Mouse (Mus musculus) brain, adult 2 months (tissue): ENCODE results near the gene Bricd5.
A peak's percentile ranks its signal among the peaks of the same experiment; 100 is the strongest.

Experiments
- DNase-seq: peaks from one replicate; pipeline ENCODE4 v3.0.0; 2011; ENCODE audit warnings: low read depth, low spot score

The Bricd5 gene

DNA sequence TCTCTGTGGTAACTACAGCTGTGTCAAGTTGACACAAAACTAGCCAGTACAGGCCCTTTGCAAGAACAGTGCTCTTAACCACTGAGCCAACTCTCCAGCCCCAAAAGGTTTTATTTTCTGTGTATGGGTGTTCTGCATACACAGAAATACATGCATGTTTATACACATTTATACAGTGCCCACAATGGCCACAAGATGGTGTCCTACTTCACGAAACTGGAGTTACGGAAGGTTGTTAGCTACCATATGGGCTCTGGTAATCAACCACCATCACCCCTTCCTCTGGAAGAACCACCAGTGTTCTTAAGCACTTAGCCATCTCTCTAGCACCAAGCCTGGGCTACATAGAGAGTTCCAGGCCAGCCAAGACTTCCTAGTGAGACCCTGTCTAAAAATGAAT lies 12.1 kb upstream of the Bricd5 start:
- peak; percentile 59 for DNase-seq

DNA sequence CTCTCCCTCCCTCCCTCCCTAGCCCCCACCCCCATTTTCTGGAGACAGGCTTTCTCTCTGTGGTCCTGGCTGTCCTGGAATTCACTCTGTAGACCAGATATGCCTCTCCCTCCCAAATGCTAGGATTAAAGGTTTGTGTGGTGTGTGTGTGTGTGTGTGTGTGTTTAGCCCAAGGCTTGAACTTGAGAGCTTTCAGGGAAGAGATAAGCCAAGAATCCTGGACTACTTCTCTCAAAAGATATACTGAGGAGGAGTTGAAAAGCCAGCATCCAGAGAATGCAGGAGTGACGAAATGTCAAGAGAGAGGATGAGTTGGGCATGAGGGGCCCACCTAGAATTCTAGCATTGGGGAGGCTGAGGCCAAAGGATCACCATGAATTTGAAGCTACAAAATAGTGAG lies 10.8 kb upstream of the Bricd5 start:
- DNase-seq = no peak

DNA sequence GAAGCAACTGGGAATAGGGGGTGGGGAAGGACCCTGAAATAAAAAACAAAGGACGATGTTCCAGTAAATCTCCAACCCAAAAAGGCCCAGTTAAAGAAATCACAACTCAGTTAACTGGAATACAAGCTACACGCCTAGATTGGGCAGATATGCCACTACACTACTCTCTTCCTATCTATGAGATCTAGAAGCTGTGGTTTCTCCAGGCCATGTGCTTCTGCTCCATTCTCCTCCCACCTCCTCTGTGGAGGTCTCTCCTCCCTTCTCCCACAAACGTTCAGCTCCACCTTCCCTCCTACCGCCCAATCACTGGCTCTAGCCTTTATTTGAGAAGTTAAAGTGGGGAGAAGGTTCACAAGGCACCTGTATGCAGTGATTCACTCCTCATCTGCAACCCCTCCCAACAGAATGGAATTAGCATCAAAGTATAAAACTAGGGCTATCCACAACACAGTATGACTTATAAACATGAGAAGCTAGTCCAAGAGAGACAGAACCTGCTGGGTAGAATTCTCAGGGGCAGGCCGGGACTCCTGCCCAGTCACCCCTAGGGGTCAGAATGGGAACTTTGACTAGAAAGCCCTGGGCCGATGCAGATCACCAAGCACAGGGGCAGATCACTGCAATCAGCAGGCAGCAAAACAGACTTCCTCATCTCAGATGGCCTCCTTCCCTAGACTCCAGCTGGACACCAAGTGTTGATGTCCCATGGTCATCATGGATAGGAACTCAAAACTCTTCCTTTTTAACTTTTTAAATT lies 10.1 kb upstream of the Bricd5 start:
- peak; percentile 37 for DNase-seq

DNA sequence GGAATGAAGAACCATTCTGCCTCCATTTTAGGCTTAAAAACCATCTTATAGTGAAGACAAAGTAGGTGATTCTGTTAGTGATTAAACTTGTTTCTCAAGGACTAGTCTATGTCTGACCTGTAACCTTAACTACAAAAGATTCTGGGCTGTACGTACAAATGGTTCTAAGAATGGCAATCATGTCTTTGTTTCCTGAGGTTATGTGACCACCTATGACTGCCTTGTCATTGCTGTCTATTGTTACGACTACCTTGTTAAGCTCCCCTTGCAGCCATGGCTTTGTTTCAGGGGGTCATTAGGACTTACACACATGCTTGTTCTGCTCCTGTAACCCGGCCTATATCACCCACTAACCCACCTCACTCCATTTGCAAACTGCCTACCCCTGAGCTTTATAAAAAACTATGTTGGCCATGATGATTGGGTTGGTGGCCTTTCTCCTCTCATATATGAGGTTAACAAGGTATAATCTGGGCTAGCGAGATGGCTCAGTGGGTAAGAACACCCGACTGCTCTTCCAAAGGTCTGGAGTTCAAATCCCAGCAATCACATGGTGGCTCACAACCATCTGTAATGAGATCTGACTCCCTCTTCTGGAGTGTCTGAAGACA lies 4.9 kb upstream of the Bricd5 start:
- no peak for DNase-seq

DNA sequence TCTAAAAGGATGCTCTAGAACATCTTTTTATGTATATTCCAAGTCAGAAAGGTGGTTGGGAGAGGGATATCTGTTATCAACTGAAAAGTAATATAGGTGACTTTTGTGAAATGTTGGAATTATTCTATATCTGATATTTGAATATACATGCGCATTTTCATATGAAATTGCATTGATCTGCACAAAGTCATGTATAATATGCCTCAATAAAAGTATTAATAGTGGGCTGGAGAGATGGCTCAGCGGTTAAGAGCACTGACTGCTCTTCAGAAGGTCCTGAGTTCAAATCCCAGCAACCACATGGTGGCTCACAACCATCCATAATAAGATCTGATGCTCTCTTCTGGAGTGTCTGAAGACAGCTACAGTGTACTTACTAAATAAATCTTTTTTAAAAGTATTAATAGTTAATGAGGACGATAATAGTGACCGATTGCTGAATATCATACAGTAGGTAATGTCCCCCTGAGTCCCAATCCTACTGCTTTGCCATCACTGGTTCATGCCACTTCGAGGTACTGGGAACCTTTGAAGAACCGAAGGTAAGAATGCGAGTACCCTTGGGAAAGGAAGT lies 4.3 kb upstream of the Bricd5 start:
- DNase-seq = no peak

DNA sequence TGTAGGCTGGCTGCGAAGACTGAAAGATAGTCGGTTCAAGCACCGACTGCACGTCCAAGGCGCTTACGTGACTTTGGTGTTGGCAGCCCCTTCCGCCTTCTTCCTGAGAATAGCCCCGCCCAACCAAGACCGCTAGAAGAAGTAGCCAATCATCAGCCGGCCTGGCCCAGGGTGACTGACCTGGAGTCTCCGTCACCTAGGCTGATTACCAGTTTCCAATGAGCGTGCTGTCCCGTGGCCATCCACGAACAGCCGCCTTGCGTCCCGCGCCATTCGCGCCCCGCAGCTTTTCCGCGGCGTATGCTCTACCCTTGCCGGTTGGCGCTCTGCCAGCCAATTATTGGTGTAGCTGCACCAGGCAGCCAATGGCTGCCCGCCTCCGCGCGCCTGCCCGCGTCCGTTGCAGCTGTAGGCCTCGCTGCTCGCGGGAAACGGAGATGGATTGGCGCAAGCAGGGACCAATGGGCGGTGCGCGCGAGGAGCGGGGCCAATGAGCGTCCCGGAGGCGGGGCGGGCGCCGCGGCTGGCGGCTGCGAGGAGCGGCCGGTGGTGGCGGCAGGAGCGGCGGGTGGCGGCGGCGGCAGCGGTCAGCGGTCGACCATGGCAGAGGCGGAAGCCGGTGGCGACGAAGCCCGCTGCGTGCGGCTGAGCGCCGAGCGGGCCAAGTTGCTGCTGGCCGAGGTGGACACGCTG lies 3.6 kb upstream of the Bricd5 start, which contains the start of the genes E4f1 and Pgp:
E4f1 (minus strand) TSS at position 404 of the 693 bp plus-strand sequence.
Pgp (plus strand) TSS at position 483 of the 693 bp plus-strand sequence.
- peak; percentile 100 for DNase-seq

DNA sequence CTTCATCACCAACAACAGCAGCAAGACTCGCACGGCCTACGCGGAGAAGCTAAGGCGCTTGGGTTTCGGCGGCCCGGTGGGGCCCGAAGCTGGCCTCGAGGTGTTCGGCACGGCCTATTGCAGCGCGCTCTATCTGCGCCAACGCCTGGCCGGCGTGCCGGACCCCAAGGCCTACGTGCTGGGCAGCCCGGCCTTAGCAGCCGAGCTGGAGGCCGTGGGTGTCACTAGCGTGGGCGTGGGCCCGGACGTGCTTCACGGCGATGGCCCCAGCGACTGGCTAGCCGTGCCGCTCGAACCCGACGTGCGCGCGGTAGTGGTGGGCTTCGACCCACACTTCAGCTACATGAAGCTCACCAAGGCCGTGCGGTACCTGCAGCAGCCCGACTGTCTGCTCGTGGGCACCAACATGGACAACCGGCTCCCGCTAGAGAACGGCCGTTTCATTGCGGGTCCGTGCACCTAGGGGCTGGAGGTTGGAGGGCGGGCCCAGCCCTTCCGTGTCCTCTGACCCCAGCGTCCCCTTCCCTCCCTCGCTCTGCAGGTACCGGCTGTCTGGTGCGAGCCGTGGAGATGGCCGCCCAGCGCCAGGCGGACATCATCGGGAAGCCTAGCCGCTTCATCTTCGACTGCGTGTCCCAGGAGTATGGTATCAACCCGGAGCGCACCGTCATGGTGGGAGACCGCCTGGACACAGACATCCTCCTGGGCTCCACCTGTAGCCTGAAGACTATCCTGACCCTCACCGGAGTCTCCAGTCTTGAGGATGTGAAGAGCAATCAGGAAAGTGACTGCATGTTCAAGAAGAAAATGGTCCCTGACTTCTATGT lies 2.8 kb upstream of the Bricd5 start:
- DNase-seq = peak; percentile 66

DNA sequence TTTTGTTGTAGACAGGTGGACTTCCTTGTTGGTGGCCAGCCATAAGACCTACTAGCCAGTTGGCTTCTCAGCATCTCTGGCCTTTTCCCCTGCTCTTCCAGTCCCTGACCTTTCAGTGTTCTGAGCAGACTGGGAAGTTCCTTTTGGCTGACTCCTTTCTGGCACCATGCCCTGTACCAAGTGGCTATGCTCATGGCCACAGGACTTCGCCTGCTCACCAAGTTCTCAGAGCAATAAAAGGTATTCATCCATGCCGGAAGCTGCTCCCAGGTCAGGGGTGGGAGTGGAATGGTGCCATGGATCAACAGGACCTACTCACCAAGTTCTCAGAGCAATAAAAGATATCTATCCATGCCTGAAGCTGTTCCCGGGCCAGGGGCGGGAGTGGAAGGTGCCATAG lies 1.2 kb upstream of the Bricd5 start:
- DNase-seq = peak; percentile 92

DNA sequence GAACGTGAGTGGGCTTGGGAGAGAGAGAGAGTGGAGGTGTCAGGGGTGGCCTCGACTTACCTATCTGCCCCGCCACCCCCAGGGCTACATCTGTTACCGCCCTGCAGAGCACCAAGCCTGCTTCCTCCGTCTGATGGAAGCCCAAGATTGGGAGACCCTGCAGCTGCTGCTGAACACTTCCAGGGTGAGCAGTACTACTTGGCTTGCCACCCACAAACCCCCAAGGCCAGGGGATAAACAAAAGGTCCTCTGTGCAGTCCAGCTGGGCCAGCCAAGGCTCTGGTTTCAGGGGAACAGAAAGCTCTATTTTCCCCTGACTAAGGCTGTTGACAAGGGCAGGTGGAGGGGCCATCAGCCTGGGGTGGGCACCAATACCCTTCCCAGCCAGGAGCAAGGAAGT lies 873 bp downstream of the Bricd5 start:
- DNase-seq = peak; percentile 85

DNA sequence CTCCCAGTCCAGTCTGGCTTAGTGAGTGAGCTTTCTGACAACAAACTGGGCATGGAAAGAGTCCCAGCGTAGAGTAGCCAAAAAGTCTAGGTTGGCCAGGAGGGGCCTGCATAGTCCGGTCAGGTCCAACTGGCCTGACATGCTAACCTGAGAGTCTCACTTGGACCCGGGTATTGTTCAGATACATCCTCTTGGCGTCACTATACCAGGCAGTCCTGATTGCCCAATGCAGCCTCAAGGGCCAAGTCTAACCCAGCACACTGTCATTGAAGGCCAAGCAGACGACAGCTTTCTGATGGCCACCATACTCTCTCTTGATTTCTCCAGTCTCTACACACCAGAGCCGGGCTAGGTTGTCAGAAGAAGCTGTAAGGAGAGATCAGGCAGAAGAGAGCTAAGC lies 1.9 kb downstream of the Bricd5 start:
- DNase-seq = no peak

DNA sequence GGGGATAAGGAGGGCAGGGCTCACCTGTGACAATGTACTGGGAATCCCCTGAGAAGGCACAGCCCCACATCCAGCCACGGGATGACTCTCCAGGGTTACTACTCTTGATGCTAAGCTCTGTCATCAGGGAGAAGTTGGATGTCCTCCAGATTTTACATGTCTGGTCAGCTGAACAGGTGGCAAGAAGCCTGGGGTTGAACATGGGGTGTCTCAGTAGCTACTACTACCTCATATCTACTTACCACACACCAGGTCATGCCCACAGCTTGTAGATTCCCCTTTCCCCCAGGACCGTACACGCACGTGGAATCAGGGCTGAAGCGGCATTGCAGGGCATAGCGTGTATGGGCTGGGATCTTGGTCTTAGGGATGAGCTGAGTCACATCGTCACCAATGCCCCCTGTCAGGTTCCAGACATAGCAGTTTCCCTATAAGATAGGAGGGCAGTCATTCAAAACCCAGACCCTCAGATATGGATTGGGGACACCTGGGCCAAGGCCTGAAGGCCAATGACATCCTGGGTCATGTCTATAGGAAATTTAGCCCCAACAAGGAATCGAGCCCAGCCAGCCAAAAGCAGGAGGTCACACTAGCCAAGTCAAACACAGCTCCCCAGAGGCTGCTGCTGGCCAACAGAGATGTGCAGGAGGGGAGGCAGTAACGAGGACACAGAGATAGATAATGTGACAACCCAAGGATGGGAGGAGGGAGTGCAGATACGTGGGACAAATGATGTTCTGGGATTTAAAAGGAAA lies 2.5 kb downstream of the Bricd5 start:
- no peak for DNase-seq

DNA sequence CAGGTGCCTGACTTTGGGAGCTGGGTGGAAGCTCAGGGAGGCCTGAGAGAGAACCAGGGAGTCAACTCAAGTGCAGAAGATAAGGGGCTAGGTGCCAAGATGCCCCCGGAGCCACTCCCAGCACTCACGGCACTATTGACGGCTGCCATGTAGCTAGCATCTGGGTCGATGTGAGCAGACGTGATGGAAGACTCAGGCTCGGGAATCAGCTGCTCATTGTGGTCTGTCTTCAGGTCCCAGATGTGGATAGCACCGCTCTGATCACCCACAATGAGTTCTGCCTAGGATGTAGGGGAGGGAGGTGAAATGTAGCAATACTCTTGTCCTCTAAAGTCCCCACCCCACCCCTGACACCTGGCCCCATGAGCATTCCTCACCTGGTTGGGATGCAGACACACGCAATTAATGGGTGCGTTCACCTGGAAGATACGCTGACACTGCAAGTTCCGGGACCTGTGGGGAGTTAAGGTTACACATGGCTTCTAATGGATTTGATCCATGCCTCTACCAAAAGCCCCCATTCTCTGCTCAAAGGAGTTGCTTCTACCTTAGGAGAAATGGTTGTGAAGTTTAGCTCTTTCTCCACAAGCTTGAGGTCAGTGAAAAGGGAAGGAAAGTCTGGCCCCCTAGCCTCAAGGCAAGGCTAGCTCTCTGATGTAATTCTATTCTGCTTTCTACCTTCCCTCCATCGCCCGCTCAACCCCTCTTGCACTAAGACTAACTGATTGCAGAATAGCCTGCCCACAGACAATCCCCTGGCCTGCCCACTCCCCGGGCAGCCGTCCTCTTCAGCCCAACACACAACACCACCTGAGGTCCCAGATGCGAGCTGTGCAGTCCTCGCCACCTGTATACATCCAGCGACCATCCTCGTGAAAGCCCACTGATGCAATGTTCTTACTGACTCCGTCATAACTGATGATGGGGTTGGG lies 3.6 kb downstream of the Bricd5 start:
- no peak for DNase-seq

DNA sequence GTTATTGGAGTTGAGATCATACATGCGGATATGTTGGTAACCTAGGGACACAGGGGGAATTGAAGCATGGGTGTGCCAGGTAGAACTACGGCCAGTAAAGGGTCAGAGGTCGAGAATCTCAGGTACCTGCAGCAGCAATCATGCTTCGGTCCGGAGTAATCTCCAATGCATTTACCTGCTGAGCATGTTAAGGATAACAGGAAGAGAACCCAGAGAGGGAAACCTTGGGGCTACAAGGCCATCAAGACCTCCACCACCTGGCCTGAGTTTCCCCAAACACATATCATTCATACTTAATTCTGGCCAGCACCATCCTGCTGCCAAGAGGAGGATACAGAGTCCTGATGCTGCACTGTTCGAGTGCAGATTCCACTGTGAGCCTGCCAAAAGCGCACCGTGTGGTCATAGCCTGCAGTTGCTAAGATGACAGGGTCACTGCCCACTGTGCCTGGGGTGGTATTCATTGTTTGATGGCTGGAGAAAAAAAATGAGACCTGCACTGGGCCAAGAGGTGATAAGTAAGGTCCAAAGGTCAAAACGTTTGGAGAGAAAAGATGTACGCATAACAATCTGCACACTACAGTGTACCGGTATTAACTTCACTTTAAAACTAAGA lies 4.4 kb downstream of the Bricd5 start:
- peak; percentile 48 for DNase-seq

DNA sequence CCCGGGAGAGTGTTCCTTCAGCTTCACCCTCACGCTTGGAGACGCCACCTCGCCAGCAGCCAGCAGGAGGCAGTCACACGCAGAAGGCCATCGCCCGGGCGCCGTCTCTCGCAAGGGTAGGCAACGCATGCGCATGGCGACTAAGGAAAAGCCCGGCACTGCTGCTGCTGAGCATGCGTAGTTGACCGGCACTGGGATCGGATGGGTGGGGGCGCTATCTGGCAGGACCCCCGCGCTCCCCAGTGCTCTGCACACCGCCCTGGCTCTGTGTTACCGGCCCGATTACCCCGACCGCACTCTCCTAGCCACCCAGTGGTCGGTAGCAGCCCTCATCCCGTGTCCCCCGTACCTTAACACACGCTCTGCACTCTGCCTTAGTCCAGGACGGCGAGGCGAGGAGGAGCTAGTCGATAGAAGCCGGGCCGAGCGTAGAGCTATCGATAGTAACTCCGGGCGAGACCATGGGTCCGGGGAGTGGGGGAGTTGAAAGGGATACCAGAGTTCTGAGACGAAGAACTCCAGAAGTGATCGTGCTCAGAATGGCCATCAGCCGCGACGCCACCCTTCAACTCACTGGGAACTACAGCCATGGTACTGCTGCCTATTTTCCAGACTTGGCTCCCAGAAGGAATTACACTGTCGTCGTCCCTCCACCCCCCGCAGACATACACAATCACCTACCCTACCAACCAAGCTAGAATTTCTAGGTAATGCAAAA lies 5.1 kb downstream of the Bricd5 start, which contains the start of gene Mlst8:
Mlst8 (minus strand) TSS at position 416 of the 718 bp plus-strand sequence.
- peak; percentile 98 for DNase-seq

DNA sequence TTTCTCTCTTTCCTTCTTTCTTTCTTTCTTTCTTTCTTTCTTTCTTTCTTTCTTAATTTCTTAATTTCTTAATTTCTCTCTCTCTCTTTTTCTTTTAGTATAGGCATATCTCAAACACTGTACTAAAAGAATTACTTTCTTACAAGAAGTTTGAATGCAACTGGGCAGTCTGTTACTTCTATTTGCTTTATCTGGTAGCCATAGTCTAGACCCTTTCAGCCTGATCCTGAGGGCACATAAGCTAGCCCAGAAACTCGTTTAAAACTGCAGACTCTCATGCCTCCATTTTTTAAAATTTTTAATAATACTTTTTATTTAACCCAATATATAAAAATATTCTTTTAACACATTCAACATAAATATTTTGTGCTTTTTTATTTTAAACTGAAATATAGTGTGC lies 5.7 kb downstream of the Bricd5 start:
- DNase-seq = no peak

DNA sequence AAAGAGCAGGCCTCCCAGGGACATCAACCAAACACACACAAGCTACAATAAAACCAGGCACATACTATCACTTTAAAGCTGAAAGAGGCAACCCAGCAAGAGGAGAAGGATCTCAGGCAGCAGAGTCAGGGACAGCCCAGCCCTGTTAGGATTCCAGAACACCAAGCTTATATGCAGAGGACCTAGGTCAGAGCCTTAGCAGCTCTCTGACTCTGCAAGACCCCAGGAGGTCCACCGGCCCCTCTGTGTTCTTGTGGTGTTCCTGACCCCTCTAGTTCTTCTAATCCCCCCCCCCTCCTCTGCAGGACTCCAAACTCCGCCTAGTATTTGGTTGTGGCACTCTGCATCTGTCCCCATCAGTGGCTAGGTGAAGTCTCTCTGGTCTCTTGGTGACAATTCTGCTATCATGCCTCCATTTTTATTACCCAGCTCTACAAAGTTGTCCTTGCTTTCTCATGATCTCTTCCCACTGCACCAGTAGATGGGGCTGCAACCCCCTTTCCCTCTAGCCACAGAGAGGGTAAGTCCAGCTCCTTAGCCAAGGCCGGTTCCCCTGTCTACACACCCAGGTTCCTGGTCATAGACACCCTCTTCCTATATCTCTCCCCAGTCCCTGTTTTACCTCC lies 6.6 kb downstream of the Bricd5 start:
- DNase-seq = no peak

DNA sequence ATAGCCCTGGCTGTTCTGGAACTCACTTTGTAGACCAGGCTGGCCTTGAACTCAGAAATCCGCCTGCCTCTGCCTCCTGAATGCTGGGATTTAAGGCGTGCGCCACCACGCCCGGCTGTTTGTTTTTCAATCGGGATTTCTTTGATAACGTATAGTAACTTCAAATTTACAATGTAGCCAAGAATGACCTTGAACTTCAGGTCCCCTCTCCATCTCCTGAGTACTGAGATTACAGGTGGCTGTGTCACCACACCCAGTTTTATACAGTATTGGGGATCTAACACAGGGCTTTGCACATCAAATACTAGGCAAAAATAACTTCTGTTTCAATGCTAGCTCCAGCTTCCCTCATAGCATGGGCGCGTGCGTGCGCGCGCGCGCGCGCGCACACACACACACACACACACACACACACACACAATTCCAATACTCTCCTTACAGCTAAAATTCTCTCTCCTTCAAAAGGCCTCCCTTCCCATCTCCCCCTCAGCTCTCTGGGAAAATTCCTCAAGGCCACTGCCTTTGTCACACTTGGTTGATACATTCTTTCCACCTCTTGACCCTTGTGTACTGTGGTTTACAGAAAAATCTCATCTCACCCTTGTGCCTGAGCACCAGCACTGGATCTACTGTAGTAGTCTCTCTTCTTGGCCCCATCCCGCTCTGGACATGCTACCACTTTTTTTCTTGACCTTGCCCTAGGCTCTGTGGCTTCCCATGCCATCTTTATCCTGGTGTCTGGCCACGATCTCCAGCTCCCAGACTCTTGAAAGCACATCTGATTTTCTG lies 7.5 kb downstream of the Bricd5 start:
- no peak for DNase-seq
